Mouse (Mus musculus): ENCODE results near the gene Twist2. TPM values are rescaled to one million over a fixed set of nuclear protein-coding genes. Genes with fewer than 3 reads are reported as not detected.

Twist2 gene
- total RNA-seq, 1 experiment from 2014 or later = 1.6 TPM

DNA sequence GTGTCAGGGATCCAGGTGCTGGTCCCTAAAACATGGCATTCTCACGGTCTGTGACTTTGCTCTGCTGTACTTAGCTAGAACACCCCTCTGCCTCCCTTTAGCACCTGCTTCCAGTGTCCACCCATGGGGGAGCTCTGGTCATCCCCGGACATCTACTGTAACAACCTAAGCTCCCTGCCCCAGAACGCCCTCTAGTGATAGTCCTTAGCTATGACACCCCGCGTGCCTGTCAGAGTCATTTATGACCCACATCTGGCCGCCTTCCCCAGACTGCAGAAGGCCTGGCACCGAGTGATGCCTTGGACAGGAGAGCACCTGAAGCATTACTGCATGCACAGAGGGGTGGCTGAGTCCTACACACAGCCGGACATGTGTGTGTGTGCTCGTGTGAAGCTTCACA is 18.0 kb downstream of the Twist2 start:
- DNase-seq = peak; percentile 15

DNA sequence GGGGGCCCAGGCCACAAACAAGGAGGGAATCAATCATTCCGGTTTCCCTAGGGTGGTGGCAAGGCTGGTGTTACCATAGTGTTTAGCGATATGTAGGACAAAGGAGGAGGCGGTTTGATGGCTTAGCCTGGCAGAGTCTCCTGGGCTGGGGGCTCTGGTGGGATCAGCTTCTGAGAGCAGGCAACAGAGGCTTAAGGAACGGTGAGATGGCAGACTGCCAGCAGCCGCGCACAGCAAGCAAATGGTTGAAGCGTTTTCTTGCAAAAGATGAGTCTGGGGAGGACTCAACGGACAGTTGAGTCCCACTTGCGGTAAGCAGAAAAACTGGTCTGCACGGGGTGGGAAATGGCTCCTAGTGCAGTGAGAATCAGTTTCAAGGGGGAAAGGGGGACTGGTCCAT is 19.3 kb downstream of the Twist2 start:
- DNase-seq = no peak

DNA sequence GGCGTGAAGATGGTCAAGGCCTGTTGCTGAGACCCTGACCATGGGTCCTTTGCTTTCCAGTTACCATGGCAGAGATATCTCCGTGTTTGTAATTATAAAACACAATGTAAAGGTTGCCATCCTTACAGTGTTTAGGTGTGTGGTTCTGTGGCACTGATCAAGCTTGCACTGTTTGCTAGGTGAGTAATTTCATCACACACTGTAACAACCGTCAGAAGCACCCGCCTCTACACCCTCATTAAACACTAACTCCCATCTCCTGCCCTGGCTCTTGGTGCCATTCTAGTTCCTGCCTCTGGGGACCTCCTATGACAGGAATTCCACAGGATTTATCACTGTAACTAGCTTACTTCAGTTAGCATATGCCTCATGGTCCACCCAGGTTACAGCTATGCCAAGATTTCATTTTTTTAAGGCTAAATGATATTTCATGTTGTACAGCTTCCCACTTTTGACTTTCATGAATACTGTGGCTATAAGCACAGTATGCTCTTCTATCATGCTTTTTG is 21.1 kb downstream of the Twist2 start:
- no peak for DNase-seq

DNA sequence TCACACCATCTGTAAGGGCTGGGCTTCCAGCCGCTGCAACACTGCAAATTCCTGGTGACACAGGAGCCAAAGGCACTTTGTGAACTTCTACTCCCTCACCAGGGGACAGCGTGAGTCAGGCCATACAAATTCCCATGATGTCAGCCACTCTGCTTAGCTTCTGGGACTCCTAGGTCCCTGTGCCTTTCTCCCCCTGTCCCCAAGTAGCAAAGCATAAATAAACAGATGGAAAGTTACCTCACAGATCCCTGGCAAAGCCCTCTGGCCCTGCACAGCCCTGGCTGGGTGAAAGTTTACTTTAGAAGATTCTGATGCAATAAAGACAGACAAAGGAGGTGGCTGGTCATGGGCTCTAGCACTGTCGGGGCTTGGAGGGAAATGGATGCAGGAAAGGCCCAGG is 22.3 kb downstream of the Twist2 start:
- DNase-seq = peak; percentile 11

DNA sequence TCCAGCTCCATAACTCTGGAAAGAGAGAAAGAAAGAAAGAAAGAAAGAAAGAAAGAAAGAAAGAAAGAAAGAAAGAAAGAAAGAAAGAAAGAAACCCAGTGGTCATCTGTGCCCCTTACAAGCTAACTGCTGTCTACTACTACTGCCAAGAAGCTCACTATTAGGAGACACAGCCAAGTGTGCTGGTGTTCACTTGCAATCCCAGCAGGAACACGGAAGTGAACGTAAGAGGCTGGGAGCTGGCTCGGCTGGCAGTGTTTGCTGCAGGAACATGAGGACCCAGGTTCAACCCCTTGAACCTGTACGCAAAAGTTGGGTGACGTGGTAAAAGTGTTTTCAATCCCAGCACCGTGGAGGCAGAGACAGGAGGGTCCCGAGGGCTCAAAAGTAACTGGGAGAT is 22.7 kb downstream of the Twist2 start:
- DNase-seq = no peak

DNA sequence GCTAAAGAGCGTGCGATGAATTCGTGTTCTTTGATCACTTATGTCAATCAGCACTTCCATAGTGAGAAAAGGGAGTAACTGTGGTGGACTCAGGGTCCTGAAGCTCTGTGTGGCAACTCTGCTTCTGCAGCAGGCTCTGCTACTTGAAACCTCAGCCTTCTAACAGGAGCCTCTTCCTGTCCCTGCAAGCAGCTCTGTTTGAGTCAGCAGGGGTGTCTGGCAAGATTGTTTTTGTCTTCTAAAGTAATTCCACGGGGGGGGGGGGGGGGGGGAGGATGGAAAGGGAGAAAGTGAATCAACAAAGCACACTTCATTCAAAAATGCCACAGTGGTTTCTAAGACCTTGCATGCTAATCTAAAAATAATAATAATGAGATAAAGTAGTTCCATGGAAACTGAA is 24.0 kb downstream of the Twist2 start:
- DNase-seq = no peak

DNA sequence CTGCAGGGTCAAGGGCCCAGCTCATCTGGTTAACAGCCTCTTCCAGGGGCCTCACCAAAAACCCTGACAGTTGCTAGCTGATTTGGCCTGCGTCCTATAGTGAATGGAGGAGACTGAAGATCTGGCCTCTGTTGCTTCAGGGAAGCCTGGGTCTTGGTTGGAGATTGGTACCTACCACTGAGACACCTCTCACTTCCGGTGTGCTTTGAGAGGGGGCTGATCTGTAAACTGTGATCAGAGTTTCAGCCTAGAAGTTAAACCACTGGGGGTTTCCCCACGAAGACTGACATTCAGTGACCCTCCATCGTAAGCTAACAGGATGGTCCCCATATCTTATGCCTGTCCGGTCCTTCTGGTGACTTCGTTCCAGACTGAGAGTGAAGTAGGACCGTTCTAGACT is 30.7 kb downstream of the Twist2 start:
- DNase-seq = no peak

DNA sequence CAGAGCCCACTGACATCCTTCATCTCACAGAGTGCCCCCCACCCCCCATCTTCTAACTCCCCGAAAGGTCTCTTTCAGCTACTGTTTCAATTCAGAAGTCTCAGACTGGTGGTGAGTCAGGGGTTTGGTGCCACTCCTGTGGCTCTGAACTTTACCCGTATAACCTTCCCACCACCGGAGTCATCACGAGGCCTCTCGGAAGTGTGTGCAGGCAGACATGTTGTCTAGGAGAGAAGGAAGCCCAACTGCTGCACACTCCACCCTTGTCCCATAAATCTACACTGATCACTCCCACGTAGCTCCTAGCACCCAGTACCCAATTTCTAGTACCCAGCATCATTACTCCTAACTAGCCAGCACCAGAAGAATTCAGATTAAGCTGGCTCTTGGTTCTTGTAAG is 38.3 kb downstream of the Twist2 start:
- no peak for DNase-seq

DNA sequence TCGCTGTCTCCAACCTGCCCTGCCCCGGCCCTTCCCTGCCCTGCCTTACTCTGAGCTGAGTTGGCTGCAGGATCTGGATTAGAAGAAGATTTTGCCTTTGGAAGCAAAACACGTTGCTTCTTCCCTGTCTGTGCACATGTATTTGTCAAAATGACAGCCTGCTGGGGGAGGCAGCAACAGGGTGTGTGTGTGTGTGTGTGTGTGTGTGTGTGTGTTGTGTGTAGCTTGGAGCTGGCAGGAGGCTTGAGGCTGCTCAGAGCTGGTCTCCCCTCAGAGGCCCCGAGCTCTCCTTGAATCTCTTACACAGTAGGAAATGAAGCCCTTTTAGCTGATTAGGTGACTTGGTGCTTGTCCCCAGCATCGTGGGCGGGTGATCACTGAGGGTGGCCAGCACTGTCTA is 38.7 kb downstream of the Twist2 start:
- no peak for DNase-seq

DNA sequence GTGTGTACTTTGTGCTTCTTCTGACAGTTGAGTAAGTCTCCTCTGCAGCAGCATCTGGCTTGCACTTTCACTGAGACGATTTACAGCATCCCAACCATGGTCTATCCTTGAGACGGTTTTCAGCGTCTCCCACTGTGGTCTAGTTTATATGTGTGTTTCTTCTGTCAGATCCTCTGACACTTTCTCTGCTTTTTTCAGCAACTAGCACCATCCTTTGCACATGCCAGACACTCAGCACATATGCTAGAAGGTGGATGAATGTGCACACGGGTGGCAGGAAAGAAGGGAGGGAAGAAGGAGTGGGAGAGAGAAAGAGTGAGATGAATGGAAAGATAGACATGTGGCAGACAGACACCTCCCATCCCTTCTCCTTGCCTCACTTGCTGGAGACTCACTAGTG is 43.0 kb downstream of the Twist2 start:
- no peak for DNase-seq

DNA sequence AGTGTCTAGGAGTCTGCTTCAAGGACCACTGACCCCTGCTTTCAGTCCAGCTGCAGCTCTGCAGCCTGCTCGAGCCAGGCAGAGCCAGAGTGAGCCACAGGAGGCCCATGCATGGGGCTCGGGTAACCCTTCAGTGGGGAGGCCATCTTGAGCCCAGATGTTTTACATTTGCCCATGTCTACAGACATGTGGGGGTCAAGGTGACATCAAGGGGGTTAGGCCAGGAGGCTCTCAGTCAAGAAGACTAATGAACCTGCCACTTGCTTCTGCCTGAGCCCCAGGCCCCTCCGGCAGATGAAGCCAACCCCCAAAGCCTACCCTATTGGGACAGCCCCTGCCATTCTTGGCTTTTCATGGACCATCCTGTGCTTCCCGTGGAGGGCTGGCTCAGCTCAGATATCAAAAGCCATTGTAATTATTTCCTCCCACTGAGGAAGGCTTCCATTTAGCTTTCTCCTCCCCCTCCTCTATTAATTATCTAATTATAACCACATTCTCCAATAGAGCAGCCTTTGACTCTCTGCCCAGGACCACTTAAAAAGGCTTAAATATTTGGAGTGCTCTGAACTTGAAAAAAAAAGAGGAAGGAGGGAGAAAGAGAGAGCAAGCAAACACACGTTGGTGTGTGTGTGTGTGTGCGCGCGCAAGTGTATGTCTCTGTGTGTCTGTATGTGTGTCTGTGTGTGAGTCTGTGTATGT is 43.6 kb downstream of the Twist2 start:
- no peak for DNase-seq

DNA sequence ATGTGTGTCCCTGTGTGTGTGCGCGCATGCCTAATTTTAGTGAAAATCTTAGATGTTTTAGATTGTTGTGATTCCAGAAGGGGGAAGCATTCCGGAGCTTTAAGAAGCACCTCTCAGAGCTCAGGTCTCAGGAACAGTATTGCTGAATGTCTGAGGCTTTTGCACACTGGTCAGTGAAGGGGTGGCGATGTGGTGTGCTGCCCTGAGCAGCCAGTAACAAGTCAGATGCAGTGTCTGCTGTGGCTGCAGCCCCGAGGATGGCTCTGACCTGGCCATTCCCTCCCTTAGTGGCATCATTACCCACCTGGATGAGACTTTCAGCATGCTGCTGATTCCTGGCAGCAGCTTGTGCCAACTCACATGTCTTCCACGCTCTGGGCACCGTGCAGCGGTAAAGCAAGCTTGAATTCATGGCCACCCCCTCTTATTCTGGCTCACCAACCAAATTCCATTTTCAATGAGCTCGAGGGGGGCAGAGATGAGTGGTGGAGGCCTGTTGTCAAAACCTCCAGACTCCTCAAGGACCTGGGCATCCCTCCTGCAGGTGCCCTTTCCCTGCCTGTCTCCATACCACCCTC is 44.2 kb downstream of the Twist2 start:
- no peak for DNase-seq

DNA sequence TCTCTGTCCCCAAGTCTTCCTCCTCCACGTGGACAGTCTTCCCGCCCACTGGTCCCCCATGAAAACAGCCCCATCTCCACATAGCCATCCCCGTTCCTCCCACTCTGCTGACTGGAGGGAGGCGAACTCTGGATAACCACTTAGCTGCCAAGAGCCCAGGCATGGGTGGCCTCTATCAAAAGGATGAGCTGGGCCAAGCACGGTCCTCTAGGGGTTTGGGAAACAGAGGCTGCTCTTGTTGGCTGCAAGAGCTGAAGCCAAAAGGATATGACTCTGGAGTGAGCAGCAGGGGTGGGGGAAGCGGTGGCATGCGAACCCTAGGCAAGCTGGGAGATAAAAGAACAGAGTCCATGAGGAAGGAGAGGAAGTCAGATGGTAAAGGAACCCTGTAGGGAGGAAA is 50.0 kb downstream of the Twist2 start:
- no peak for DNase-seq

DNA sequence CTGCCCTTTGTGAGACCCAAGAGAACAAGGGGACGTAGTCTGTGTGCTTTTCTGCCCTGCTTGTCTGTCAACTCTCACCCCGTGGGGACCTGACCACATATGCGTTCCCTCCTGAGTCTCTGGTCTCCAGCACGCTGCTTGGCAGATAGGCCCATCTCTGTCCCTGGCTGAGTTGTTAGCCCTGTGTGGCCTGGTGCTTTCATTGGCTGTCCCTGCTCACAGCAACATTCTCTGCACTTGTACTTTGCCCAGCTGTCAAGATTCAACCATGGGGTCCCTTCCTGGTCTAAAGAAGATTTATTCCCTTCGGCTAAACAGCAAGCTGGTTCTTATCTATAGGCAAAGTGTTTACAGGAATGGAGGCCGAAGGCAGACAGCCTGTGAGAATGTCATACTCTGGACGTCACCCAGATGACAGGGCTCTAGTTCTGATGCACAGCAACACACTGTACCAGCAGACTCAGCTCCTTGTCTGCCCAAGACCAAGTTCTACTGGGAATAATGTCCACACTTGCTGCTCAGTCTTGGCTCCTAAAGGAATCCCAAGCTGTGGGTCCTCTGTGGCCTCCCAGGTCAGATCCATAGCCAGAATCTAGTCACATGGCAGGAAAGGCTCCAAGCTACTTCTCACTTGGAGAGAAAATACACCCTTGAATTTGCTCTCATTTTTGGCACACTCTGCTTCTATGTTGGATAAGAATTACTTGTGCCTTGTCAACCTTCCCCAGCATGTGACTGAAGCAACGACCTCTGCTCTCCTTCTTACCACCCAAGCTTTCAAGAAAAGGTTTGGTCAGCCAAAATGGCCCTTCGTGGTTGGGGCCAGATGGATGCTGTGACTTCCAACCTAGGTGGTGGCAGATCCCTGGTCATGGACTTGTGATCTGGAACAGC is 55.8 kb downstream of the Twist2 start:
- DNase-seq = no peak

DNA sequence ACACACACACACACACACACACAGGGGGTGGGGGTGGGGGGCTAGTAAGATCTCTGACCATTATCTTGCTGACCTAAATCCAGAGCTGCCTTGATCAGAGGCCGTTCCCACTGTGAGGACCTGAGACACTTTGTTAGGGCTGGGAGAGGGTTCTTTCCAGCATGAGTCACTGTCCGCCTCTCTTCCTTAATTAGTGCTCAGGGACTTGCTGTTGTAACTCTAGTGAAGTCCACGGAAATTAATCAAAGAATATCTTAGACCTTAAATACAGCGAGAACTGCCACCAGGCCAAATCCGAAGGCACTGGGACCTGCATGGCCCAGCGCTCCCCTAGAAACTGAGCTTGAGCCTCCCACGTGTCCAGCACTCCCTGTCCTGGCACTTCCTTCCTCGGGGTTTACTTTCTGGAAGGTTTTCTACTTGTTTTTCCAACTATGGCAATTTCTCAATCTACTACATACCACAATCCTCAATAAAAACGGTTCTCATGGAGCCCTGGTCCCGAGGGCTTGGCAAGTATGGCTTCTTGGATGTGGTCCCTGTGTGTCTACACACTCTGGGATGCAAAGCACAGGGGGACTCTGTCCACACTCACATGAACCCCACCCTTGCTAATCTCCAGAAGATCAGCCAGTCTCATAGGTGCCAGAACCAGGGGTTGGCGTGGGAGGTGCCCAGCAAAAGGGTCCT is 57.0 kb downstream of the Twist2 start:
- peak; percentile 16 for DNase-seq

DNA sequence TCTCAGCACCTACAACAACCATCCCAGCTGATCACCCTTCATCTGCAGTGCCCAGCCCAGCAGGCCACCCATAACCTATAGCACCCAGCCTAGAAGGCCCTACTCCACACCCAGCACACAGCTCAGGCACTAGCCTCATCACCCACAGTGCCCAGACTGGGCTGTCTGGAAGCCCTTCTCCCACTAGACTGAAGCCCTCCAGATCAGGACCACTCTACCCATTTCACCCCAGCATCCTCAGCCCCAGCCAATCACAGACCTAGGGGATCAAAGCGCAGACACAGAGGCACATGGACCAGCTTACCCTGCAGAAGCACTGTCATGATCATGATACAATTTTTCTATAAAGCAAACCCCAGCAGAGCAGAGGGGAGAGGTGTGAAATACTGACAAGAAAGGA is 57.6 kb downstream of the Twist2 start:
- no peak for DNase-seq

DNA sequence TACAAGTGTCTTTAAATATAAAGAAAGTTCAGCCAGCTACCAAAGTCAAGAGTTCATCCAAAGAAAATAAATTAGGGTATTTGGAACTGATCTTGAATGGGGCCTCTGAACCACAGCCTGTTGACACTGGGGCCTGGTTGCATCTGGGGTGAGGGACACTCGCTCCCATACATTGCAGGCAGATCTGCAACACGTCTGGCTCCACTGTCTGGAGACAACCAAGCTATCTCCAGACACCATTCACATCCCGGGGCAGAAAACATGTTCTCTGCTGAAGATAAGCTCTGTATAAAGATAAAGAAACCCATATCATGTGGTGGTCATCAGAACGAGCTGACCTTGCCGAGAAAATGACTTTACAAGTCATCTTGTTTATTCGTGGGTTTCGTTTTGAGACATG is 60.2 kb downstream of the Twist2 start:
- DNase-seq = no peak

DNA sequence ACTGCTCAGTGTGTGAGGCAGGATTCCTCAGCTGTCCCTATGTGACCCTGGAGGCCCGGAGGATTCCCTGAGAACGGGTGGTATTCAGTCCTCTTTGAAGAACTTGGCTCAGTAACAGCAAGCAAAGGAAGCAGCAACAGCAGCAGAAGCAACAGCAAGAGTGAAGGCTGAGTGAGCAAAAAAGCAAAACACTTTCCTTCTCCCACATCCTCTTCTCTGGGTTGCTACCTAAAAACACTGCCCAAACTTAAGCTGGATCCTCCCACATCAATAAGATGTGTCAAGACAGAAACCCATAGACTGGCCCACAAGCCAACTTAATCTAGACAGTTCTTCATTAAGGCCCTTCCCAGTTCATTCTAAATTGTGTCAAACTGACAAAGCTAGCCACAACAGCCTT is 64.7 kb downstream of the Twist2 start:
- no peak for DNase-seq

DNA sequence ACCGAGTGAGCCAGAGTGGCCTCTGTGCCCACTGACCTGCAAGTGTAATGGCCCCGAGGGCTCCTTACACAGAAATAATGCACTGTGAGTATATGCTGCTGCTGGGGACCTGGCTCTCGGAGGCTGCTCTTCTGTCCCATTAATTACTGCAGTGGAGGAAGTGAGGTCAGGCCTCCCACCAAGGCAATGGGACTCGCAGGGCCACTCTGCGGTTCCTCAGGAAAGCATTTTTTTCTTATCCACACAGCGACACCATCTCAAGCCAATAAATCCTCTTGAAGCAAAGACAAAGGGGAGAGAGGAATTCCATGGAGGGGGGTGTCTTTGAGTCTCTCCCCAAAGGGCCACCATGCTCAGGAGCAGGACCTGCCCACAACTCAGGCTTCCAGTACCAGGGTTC is 69.8 kb downstream of the Twist2 start:
- DNase-seq = no peak

DNA sequence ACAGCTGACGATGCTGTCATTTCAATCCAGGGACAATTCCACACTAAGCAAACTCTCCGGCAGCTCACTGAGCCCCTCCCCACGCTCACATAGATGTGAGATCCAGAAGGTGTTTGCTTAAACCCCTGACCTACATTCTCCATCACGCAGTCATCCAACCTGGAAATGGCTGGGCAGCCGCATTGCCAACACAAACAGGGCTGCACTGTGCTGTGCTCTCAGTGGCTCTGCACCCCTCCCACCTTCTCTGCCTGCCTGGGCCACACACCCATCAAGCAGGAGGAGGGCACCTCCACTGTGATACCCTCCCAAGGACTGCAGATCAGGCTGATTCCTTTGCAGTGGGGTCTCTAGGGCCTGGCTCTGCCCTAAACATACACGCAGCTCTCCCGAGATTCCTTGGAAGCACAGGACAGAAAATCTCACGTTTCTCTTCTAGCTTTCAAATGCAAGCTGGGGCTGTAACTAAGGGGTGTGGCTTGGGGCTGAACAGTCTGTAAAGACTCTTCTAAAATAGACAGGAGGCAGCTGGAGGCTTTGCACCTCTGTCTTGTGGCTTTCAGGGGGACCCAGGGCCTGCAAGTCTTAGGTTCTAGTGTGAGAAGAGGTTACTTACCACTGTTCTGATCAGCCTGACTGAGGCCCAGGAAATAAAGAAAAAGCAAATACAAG is 71.3 kb downstream of the Twist2 start:
- no peak for DNase-seq

DNA sequence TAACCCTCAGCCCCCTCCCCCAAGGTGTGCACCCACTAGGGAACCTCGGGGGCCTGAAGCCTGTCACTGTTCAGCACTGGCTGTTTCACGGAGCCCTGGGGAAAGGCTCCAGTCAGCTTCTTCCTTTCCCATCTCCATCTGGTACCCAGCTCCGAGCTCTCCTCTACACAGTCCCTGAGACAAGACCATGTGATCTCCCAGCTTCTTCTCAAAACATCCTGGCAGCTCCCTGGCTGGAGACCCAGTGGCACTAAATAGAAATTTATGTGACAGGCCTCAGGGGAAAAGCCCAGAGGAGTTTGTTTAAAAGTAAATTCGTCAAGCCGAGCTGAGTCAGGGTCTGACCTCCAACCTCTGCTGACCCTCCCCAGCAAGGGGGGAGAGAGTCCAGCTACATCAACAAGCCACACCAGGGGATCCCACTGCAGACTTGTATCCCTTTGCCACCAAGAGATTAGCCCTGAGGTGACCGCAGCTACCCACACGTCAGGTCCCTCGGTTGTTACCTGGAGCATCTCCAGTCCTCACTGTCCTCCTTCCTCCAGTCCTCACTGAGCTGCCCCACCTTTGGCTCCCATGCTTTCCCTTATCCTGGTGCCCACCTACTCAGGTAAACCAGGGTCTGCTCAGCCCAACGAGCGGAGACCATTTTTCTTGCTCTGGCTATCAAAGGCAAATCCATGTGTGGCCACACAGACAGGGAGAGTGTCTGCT is 72.5 kb downstream of the Twist2 start:
- DNase-seq = no peak
